Mouse (Mus musculus) kidney, embryonic 16.5 days (tissue): Measurements from ENCODE around the gene Ptrh2. TPM values are rescaled to one million over a fixed set of nuclear protein-coding genes. Genes with fewer than 3 reads are reported as not detected.

Experiments used
- ATAC-seq: fragments of 200-750 bp; cut with Nextera tagmentation; 2 replicates; pipeline ENCODE4 v1.8.0; 2017; ENCODE audit warnings: moderate TSS enrichment; ENCODE audit not compliant: low FRiP score, low TSS enrichment
- H3K27ac ChIP-seq: fragments of 300-500 bp; sonication (generic); 2 replicates; pipeline ENCODE4 v1.5.1; 2014; ENCODE audit warnings: low read length
- H3K27me3 ChIP-seq: fragments of 300-500 bp; sonication (generic); 2 replicates; pipeline ENCODE4 v1.6.1; 2014; ENCODE audit warnings: low read length, control low read depth, mixed read lengths; ENCODE audit not compliant: insufficient read depth
- H3K36me3 ChIP-seq: fragments of 300-500 bp; sonication (generic); 2 replicates; pipeline ENCODE4 v1.6.1; 2014; ENCODE audit warnings: low read length, control low read depth, mixed read lengths; ENCODE audit not compliant: insufficient read depth
- H3K4me1 ChIP-seq: fragments of 300-500 bp; sonication (generic); 2 replicates; pipeline ENCODE4 v1.6.1; 2014; ENCODE audit warnings: low read length, control low read depth, mixed read lengths; ENCODE audit not compliant: insufficient read depth
- H3K4me2 ChIP-seq: fragments of 300-500 bp; sonication (generic); replicated peaks from 2 replicates; pipeline ENCODE4 v1.6.1; 2014; ENCODE audit warnings: low read depth, low read length
- H3K4me3 ChIP-seq: fragments of 300-500 bp; sonication (generic); 2 replicates; pipeline ENCODE4 v1.5.1; 2014; ENCODE audit warnings: mild to moderate bottlenecking, low read length
- H3K9ac ChIP-seq: fragments of 300-500 bp; sonication (generic); replicated peaks from 2 replicates; pipeline ENCODE4 v1.6.1; 2014; ENCODE audit warnings: low read length
- H3K9me3 ChIP-seq: fragments of 300-500 bp; sonication (generic); 2 replicates; pipeline ENCODE4 v1.6.1; 2016; ENCODE audit warnings: low read length, control low read depth
- WGBS: fragments of 180-500 bp; shearing (Covaris S2); extraction: QIAGEN DNeasy Blood & Tissue Kit; methylation state at CpG from one replicate; pipeline ENCODE4 v1.1.7; 2014; 5-methylcytosine and 5-hydroxymethylcytosine counted together
- polyA plus RNA-seq: library from polyadenylated mRNA; unstranded; fragments of >200 nt; fragmentation: Nextera tagmentation; extraction: Ambion mirVana; gene quantifications from 2 replicates; pipeline ENCODE4 v1.2.1, GENCODE M21; 2015

Ptrh2 gene
- polyA plus RNA-seq, 1 experiment from 2014 or later = 33.1 TPM

DNA sequence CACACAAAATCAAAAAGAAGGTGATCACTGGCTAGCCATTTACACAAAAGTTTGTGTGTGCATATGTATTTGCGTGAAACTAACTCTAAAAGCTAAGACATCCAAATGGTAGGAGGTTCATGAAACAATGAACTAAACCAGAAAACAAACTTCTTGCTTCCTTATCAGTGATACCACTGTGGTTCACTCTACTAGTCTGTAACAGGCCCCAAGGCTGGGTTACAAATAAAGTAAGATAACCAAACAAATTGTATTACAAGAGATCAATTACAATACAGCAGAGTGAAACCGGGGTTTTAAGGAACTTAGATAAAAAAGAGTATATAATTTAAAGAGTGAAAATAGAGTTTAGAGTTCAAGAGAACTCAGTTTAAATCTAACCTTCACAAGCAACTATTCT is 16.2 kb upstream of the Ptrh2 start:
- no peaks in the 10 kb centered on the region for H3K4me1 ChIP-seq
- no peak overlapping the region for H3K9ac ChIP-seq
- ATAC-seq = no peak
- peaks cover 14% of the 10 kb centered on the region; the same call in 1 of the 2 replicates for H3K36me3 ChIP-seq
- H3K4me3 ChIP-seq = no peak overlapping the region
- H3K27me3 ChIP-seq = no peaks in the 10 kb centered on the region
- 89% methylated on average over 2 of the region's 2 CpGs for WGBS
- no peak overlapping the region for H3K4me2 ChIP-seq
- no peaks in the 10 kb centered on the region for H3K9me3 ChIP-seq
- no peak overlapping the region for H3K27ac ChIP-seq

- no peak overlapping the region for H3K4me3 ChIP-seq
- WGBS = 92% methylated on average over 3 of the region's 3 CpGs
- H3K9me3 ChIP-seq = no peaks in the 10 kb centered on the region
- no peak for ATAC-seq
- no peaks in the 10 kb centered on the region for H3K27me3 ChIP-seq
- no peaks in the 10 kb centered on the region for H3K4me1 ChIP-seq
- peaks cover 12% of the 10 kb centered on the region; the same call in 1 of the 2 replicates for H3K36me3 ChIP-seq
- no peak overlapping the region for H3K4me2 ChIP-seq
- H3K27ac ChIP-seq = no peak overlapping the region
- H3K9ac ChIP-seq = no peak overlapping the region
These were observed 15.6 kb upstream of the Ptrh2 start for GRCm38 (mm10) chr11:86668169-86668568.

GRCm38 (mm10) chr11:86671041-86671675 is 12.6 kb upstream of the Ptrh2 start:
- Histone ChIP-seq H3K9ac (no peak overlapping the region), H3K27me3 (no peaks in the 10 kb centered on the region), H3K4me2 (no peak overlapping the region), H3K9me3 (no peaks in the 10 kb centered on the region), H3K27ac (no peak overlapping the region), H3K4me3 (no peak overlapping the region), H3K4me1 (no peaks in the 10 kb centered on the region), H3K36me3 (no peaks in the 10 kb centered on the region)
- ATAC-seq = no peak
- WGBS = 66% methylated on average over 3 of the region's 3 CpGs

GRCm38 (mm10) chr11:86672772-86673171 is 11.0 kb upstream of the Ptrh2 start:
- H3K4me3 ChIP-seq = no peak overlapping the region
- H3K4me2 ChIP-seq = no peak overlapping the region
- no peaks in the 10 kb centered on the region for H3K9me3 ChIP-seq
- no peaks in the 10 kb centered on the region for H3K4me1 ChIP-seq
- no peak for ATAC-seq
- no peaks in the 10 kb centered on the region for H3K27me3 ChIP-seq
- H3K9ac ChIP-seq = no peak overlapping the region
- no peaks in the 10 kb centered on the region for H3K36me3 ChIP-seq
- 82% methylated on average over 3 of the region's 3 CpGs for WGBS
- H3K27ac ChIP-seq = no peak overlapping the region

DNA sequence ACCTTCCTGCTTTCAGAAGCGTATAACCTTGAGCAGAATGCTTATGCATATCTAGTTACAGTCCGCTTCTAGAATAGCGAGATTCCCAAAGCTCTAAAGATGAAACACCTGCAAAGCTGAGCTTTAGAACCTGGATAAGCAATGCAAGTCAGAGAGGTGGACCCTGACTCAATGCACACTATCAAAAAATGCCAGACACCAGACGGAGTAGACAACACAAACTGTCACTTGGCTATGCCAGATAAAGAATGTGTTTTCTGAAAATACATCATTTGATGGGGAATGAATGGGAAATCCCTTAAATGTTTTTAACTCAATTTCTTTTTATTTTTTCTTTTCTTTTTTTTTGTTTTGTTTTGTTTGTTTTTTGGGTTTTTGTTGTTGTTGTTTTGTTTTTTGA is 8.3 kb upstream of the Ptrh2 start:
- Histone ChIP-seq H3K4me1 (peaks cover 14% of the 10 kb centered on the region), H3K9ac (no peak overlapping the region), H3K27ac (no peak overlapping the region), H3K9me3 (no peaks in the 10 kb centered on the region), H3K36me3 (no peaks in the 10 kb centered on the region), H3K27me3 (no peaks in the 10 kb centered on the region), H3K4me2 (no peak overlapping the region), H3K4me3 (no peak overlapping the region)
- ATAC-seq = no peak
- 82% methylated on average over 4 of the region's 4 CpGs for WGBS

DNA sequence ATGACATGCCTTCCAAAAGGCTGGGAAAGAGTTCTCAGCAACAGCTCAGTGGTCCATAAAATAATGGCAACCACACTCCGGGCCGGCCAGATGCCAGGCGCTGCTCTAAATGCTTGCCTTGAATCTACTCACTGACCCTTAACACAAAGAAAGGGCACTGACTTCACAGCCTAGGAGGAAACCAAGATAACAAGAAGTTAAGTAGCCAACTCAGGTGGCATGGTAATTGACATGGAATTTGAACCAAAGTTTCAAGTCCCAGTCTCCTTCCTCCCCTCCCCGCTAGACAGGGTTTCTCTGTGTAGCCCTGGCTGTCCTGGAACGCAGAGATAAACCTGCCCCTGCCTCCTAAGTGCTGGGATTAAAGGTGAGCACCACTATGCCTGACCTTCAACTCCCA is 4.8 kb upstream of the Ptrh2 start:
- Histone ChIP-seq H3K9me3 (no peaks in the 10 kb centered on the region), H3K4me3 (no peak overlapping the region), H3K4me2 (no peak overlapping the region), H3K36me3 (no peaks in the 10 kb centered on the region), H3K27me3 (no peaks in the 10 kb centered on the region), H3K9ac (no peak overlapping the region), H3K27ac (peak overlapping the region; percentile 82), H3K4me1 (peaks cover 32% of the 10 kb centered on the region)
- peak; percentile 37; the same call in 1 of the 2 replicates for ATAC-seq
- 44% methylated on average over 5 of the region's 5 CpGs for WGBS

DNA sequence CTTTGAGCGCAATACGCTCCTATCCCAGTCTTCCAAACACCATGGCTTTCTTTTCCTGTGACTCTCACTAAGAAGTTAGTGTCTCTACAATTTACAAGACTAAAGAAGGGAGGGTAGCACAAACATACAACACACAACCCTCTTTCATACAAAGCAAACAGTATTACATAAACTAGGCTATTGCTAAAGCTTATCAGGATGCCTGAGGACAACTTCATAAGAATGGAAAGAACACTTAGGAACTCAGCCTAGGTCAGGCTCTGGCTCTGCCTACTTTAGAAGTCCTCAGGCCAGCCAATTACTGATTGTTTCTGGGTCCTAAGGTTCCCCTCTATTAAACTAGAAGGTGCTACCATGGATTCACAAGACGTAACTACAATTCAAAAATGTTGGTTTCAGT is 3.1 kb upstream of the Ptrh2 start:
- Histone ChIP-seq H3K9ac (no peak overlapping the region), H3K4me3 (no peak overlapping the region), H3K27ac (peak overlapping the region; percentile 66; the same call in 1 of the 2 replicates), H3K36me3 (no peaks in the 10 kb centered on the region), H3K4me1 (peaks cover 43% of the 10 kb centered on the region), H3K27me3 (no peaks in the 10 kb centered on the region), H3K4me2 (no peak overlapping the region), H3K9me3 (no peaks in the 10 kb centered on the region)
- ATAC-seq = no peak
- WGBS = 88% methylated on average over 3 of the region's 3 CpGs

GRCm38 (mm10) chr11:86681423-86681822 is 2.4 kb upstream of the Ptrh2 start:
- H3K27ac ChIP-seq = peak overlapping the region; percentile 54; the same call in 1 of the 2 replicates
- WGBS = 79% methylated on average over 3 of the region's 3 CpGs
- no peak overlapping the region for H3K4me3 ChIP-seq
- H3K9ac ChIP-seq = no peak overlapping the region
- ATAC-seq = no peak
- peaks cover 44% of the 10 kb centered on the region for H3K4me1 ChIP-seq
- no peaks in the 10 kb centered on the region for H3K36me3 ChIP-seq
- H3K4me2 ChIP-seq = peak overlapping the region; percentile 73; the same call in 1 of the 2 replicates
- H3K9me3 ChIP-seq = no peaks in the 10 kb centered on the region
- H3K27me3 ChIP-seq = no peaks in the 10 kb centered on the region

DNA sequence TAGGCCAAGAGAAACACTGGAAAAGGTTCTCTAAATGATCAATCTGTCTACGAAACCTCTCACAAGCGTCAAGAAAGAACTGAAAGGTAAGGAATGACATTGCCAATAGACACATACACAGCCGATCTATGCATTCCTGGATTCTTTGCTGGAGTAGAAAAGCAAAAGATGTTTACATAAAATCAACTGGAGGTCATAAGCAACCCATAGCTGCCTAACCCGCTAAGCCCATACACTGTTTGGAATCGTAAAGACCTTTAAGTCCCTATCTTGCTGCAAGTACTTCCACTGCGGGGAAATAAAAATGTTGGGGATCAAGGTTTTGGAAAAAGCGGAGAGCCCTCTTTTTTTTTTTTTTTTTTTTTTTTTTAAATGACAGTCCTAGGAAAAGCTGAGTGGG is 924 bp upstream of the Ptrh2 start:
- peaks cover 3% of the 10 kb centered on the region; the same call in 1 of the 2 replicates for H3K36me3 ChIP-seq
- H3K27ac ChIP-seq = peak overlapping the region; percentile 91; the same call in 1 of the 2 replicates
- ATAC-seq = no peak
- H3K4me2 ChIP-seq = peak overlapping the region; percentile 73
- peaks cover 44% of the 10 kb centered on the region for H3K4me1 ChIP-seq
- WGBS = 33% methylated on average over 7 of the region's 7 CpGs
- H3K9me3 ChIP-seq = no peaks in the 10 kb centered on the region
- H3K4me3 ChIP-seq = peak overlapping the region; percentile 74
- no peaks in the 10 kb centered on the region for H3K27me3 ChIP-seq
- peak overlapping the region; percentile 79 for H3K9ac ChIP-seq

DNA sequence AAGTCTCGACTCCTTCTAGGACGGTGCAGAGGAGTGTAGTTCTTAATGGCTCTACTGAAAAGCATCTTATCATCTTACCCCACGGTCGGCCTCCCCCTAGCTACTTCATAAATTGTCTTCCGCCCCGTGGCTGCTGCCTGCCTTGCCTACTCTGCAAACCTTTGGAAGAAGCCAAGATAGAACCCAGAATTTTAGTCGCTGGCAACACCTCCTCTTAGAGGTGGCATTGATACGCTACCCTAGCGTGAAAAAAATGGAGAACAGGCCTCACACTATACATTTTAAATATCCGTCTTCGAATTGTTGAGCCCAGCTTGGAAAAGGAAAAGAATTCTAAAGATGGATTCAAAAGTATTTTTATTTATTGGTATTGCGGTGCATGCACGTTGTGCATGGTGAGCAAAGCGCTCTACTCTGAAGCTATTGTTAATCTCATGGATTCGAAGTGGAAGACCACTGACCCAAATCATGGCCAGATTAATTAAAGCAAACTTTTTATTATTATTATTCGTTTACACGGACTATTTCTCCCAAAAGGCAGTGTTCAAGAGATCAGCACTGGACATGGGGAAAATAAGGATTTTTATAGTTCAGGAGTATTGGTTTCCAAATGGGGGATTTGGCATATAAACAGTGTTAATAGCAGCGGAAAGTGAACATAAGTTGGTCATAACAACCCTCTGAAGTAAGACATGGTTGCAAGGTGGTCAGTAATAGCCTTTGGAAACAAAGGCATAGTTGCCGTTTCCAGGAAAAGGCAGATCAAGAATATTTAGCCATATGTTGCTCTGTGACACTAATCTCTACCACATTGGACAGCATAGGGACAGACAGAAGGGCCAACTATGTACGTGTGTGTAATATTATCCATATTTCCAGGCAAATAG is 584 bp downstream of the Ptrh2 start:
- H3K27me3 ChIP-seq = no peaks in the 10 kb centered on the region
- H3K27ac ChIP-seq = peak overlapping the region; percentile 91
- WGBS = 5% methylated on average over 20 of the region's 20 CpGs
- peaks cover 6% of the 10 kb centered on the region; the same call in 1 of the 2 replicates for H3K36me3 ChIP-seq
- peak overlapping the region; percentile 74 for H3K4me3 ChIP-seq
- H3K9ac ChIP-seq = peak overlapping the region; percentile 79
- H3K9me3 ChIP-seq = no peaks in the 10 kb centered on the region
- peaks cover 37% of the 10 kb centered on the region for H3K4me1 ChIP-seq
- ATAC-seq = no peak
- H3K4me2 ChIP-seq = peak overlapping the region; percentile 68
